ENCODE assay signal across 21 mouse cellular contexts in the genomic region with DNA sequence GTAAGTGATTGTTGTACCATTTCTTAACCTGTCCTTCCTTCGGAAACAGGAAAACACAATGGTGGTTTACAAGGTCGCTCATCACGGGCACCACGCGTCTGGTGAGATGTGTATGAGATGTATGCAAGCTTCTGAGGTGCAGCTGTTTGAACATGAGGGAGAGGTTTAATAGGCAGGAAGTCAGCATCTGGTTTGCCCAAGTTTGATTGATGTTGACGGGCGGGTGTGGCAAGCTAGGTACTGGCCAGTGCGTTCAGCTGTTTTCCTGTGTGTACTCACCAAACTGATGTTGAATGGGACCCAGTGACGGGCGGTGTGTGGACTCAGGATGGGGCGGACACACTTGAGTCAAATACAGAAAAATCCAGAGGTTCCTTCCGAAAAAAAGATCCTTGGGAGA. TPM values are rescaled to one million over a fixed set of nuclear protein-coding genes. Genes with fewer than 3 reads are reported as not detected.
"Had no signal": no experiment of that assay in that cellular context is flagged by ENCODE, and none has a peak within 500 bp of the region (broad histone marks: within the 10 kb centered on the region; RNA-seq: fewer than 3 reads in every experiment).

No protein-coding gene starts in this region.

- ATAC-seq: inflammation-experienced regulatory T-cells, adult 6 months; liver, postnatal 0 days; lung, postnatal 0 days; midbrain, embryonic 15.5 days had no signal

- H3K4me1 ChIP-seq: limb, embryonic 12.5 days; limb, embryonic 15.5 days; neural tube, embryonic 12.5 days had no signal

- H3K9me3 ChIP-seq: limb, embryonic 12.5 days; limb, embryonic 15.5 days; midbrain, embryonic 12.5 days; midbrain, embryonic 15.5 days; neural tube, embryonic 12.5 days; neural tube, embryonic 15.5 days had no signal

- DNase-seq: kidney, adult 2 months; kidney, postnatal 25 days; left cerebral cortex, postnatal 4 days; liver, postnatal 0 days; lung, embryonic 14.5 days; retina, postnatal 1 day; thymus, adult 2 months; thymus, postnatal 14 days; thymus, postnatal 4 days had no signal

- H3K4me3 ChIP-seq: limb, embryonic 12.5 days; limb, embryonic 15.5 days; midbrain, embryonic 12.5 days; midbrain, embryonic 15.5 days; neural tube, embryonic 12.5 days; neural tube, embryonic 15.5 days had no signal

- H3K4me2 ChIP-seq: limb, embryonic 12.5 days; limb, embryonic 15.5 days; liver, embryonic 11.5 days; lung, embryonic 14.5 days; midbrain, embryonic 12.5 days; midbrain, embryonic 15.5 days; neural tube, embryonic 12.5 days; neural tube, embryonic 15.5 days had no signal

- H3K27me3 ChIP-seq: limb, embryonic 12.5 days; limb, embryonic 15.5 days; midbrain, embryonic 12.5 days; midbrain, embryonic 15.5 days; neural tube, embryonic 12.5 days; neural tube, embryonic 15.5 days had no signal

- H3K27ac ChIP-seq: kidney, postnatal 0 days; limb, embryonic 12.5 days; limb, embryonic 15.5 days; liver, embryonic 14.5 days; macrophage; midbrain, embryonic 12.5 days; midbrain, embryonic 15.5 days; neural tube, embryonic 12.5 days; neural tube, embryonic 15.5 days had no signal

- H3K9ac ChIP-seq: limb, embryonic 12.5 days; limb, embryonic 15.5 days; liver, embryonic 14.5 days; liver, postnatal 0 days; lung, embryonic 14.5 days; midbrain, embryonic 12.5 days; midbrain, embryonic 15.5 days; neural tube, embryonic 12.5 days; neural tube, embryonic 15.5 days had no signal

RNA-seq across cellular contexts. Expression of a gene that starts 26.7 kb away (rescaled TPM):
- polyA plus RNA-seq: macrophage had no signal
